Mouse (Mus musculus): ENCODE results near the gene Rpap2. TPM values are rescaled to one million over a fixed set of nuclear protein-coding genes. Genes with fewer than 3 reads are reported as not detected.

Rpap2 gene
- polyA plus RNA-seq (2021), result 28.5 TPM

- POLR2A ChIA-PET, result no interaction called here
- CTCF ChIA-PET, result no interaction called here
- ATAC-seq, result peak; percentile 94
- no peaks in the 10 kb centered on the region for H3K27me3 ChIP-seq
- DNase-seq (ENCODE audit: low read depth, low spot score), result peak; percentile 60
- no peak for TF ChIP-seq CTCF (IDR thresholded peaks at IDR 0.05)
- in situ Hi-C loops (cut with MboI; ENCODE audit: low pct_unique_long_range_greater_than_20kb), result no loop called here
Observed at GRCm38 (mm10) chr5:107597301-107598077, at the start of gene Rpap2, which contains the start of gene Glmn. TSS of gene Rpap2 (plus strand) at chr5:107597373. TSS of gene Glmn (minus strand) at chr5:107597888.

GRCm38 (mm10) chr5:107547955-107548354, 49.2 kb upstream of the Rpap2 start:
- no peak for DNase-seq (ENCODE audit: low read depth, low spot score)
- in situ Hi-C loops (cut with MboI; ENCODE audit: low pct_unique_long_range_greater_than_20kb), result no loop called here
- ATAC-seq, result no peak
- ChIA-PET POLR2A (no interaction called here), CTCF (interaction anchor here (1.3 kb wide), 1 partner anchor 18 kb away, joined by 3 read pairs; no protein-coding TSS in a partner anchor)
- no peaks in the 10 kb centered on the region for H3K27me3 ChIP-seq
- TF ChIP-seq CTCF (IDR thresholded peaks at IDR 0.05), result no peak

- ATAC-seq (no peak), DNase-seq (ENCODE audit: low read depth, low spot score) (no peak)
- POLR2A ChIA-PET, result no interaction called here
- no peaks in the 10 kb centered on the region for H3K27me3 ChIP-seq
- in situ Hi-C loops (cut with MboI; ENCODE audit: low pct_unique_long_range_greater_than_20kb), result no loop called here
- TF ChIP-seq CTCF (IDR thresholded peaks at IDR 0.05), result no peak
- CTCF ChIA-PET, result interaction anchor here (1.3 kb wide), 1 partner anchor 18 kb away, joined by 3 read pairs; no protein-coding TSS in a partner anchor
Observed at GRCm38 (mm10) chr5:107548444-107548843, 48.7 kb upstream of the Rpap2 start.

- ATAC-seq (no peak), DNase-seq (ENCODE audit: low read depth, low spot score) (no peak)
- in situ Hi-C loops (cut with MboI; ENCODE audit: low pct_unique_long_range_greater_than_20kb), result no loop called here
- POLR2A ChIA-PET, result no interaction called here
- TF ChIP-seq CTCF (IDR thresholded peaks at IDR 0.05), result no peak
- no peaks in the 10 kb centered on the region for H3K27me3 ChIP-seq
- CTCF ChIA-PET, result no interaction called here
Observed at GRCm38 (mm10) chr5:107554336-107554735, 42.8 kb upstream of the Rpap2 start.

- POLR2A ChIA-PET, result interaction anchor here (0.8 kb wide), 1 partner anchor 14 kb away, joined by 3 read pairs; no protein-coding TSS in a partner anchor
Observed at GRCm38 (mm10) chr5:107556969-107557368, 40.2 kb upstream of the Rpap2 start.

GRCm38 (mm10) chr5:107569148-107569547, 28.0 kb upstream of the Rpap2 start:
- H3K27me3 ChIP-seq, result no peaks in the 10 kb centered on the region
- ChIA-PET CTCF (interaction anchor here (2.1 kb wide), 1 partner anchor 9 kb away, joined by 7 read pairs; no protein-coding TSS in a partner anchor), POLR2A (no interaction called here)
- ATAC-seq, result no peak
- DNase-seq (ENCODE audit: low read depth, low spot score), result no peak
- no peak for TF ChIP-seq CTCF (IDR thresholded peaks at IDR 0.05)
- in situ Hi-C loops (cut with MboI; ENCODE audit: low pct_unique_long_range_greater_than_20kb), result no loop called here

More at GRCm38 (mm10) chr5:107556969-107557368, 40.2 kb upstream of the Rpap2 start:
- in situ Hi-C loops (cut with MboI; ENCODE audit: low pct_unique_long_range_greater_than_20kb), result no loop called here
- no peaks in the 10 kb centered on the region for H3K27me3 ChIP-seq
- no peak for DNase-seq (ENCODE audit: low read depth, low spot score)
- TF ChIP-seq CTCF (IDR thresholded peaks at IDR 0.05), result no peak
- ATAC-seq, result no peak
- CTCF ChIA-PET, result interaction anchor here (0.8 to 1.4 kb wide), 4 partner anchors 10 to 36 kb away, joined by 3 read pairs; no protein-coding TSS in a partner anchor

- no peak for TF ChIP-seq CTCF (IDR thresholded peaks at IDR 0.05)
- CTCF ChIA-PET, result interaction anchor here (1.7 to 2.7 kb wide), 2 partner anchors 12 to 30 kb away, joined by 6 to 8 read pairs; no protein-coding TSS in a partner anchor
- ATAC-seq, result no peak
- POLR2A ChIA-PET, result interaction anchor here (0.6 to 1.0 kb wide), 4 partner anchors 29 to 1010 kb away, joined by 3 to 8 read pairs (median 4); no protein-coding TSS in a partner anchor
- DNase-seq (ENCODE audit: low read depth, low spot score), result no peak
- H3K27me3 ChIP-seq, result no peaks in the 10 kb centered on the region
- in situ Hi-C loops (cut with MboI; ENCODE audit: low pct_unique_long_range_greater_than_20kb), result no loop called here
Observed at GRCm38 (mm10) chr5:107598380-107598779, 1.2 kb downstream of the Rpap2 start.

GRCm38 (mm10) chr5:107611224-107611623, 14.1 kb downstream of the Rpap2 start:
- no peak for DNase-seq (ENCODE audit: low read depth, low spot score)
- ATAC-seq, result no peak
- no peaks in the 10 kb centered on the region for H3K27me3 ChIP-seq
- in situ Hi-C loops (cut with MboI; ENCODE audit: low pct_unique_long_range_greater_than_20kb), result no loop called here
- ChIA-PET CTCF (interaction anchor here (0.8 to 3.7 kb wide), 8 partner anchors 8 to 35 kb away, joined by 3 to 19 read pairs (median 7); no protein-coding TSS in a partner anchor), POLR2A (no interaction called here)
- TF ChIP-seq CTCF (IDR thresholded peaks at IDR 0.05), result peak; percentile 92

GRCm38 (mm10) chr5:107617986-107618385, 20.8 kb downstream of the Rpap2 start:
- ChIA-PET CTCF (interaction anchor here (0.9 kb wide), 1 partner anchor 20 kb away, joined by 3 read pairs; no protein-coding TSS in a partner anchor), POLR2A (no interaction called here)
- ATAC-seq (no peak), DNase-seq (ENCODE audit: low read depth, low spot score) (no peak)
- in situ Hi-C loops (cut with MboI; ENCODE audit: low pct_unique_long_range_greater_than_20kb), result loop anchor here (5.0 kb wide), 2 partner anchors 184 to 269 kb away; no protein-coding TSS in a partner anchor
- H3K27me3 ChIP-seq, result no peaks in the 10 kb centered on the region
- no peak for TF ChIP-seq CTCF (IDR thresholded peaks at IDR 0.05)

GRCm38 (mm10) chr5:107621327-107621726, 24.2 kb downstream of the Rpap2 start:
- H3K27me3 ChIP-seq, result no peaks in the 10 kb centered on the region
- POLR2A ChIA-PET, result interaction anchor here (1.2 kb wide), 1 partner anchor 15 kb away, joined by 3 read pairs; no protein-coding TSS in a partner anchor
- in situ Hi-C loops (cut with MboI; ENCODE audit: low pct_unique_long_range_greater_than_20kb), result no loop called here
- no peak for ATAC-seq
- CTCF ChIA-PET, result interaction anchor here (1.1 to 1.5 kb wide), 4 partner anchors 9 to 12 kb away, joined by 3 to 6 read pairs (median 3); no protein-coding TSS in a partner anchor
- TF ChIP-seq CTCF (IDR thresholded peaks at IDR 0.05), result no peak
- DNase-seq (ENCODE audit: low read depth, low spot score), result no peak

GRCm38 (mm10) chr5:107633651-107634050, 36.5 kb downstream of the Rpap2 start:
- H3K27me3 ChIP-seq, result no peaks in the 10 kb centered on the region
- ATAC-seq (no peak), DNase-seq (ENCODE audit: low read depth, low spot score) (no peak)
- in situ Hi-C loops (cut with MboI; ENCODE audit: low pct_unique_long_range_greater_than_20kb), result no loop called here
- CTCF ChIA-PET, result interaction anchor here (0.9 to 1.5 kb wide), 4 partner anchors 10 to 17 kb away, joined by 3 read pairs; no protein-coding TSS in a partner anchor
- POLR2A ChIA-PET, result no interaction called here
- no peak for TF ChIP-seq CTCF (IDR thresholded peaks at IDR 0.05)

All from Patski (cell line).